Mouse (Mus musculus): Measurements from ENCODE around the gene Ddn. TPM values are rescaled to one million over a fixed set of nuclear protein-coding genes. Genes with fewer than 3 reads are reported as not detected.

The Ddn gene
- polyA plus RNA-seq, 2 experiments: 0.44 TPM; not detected in 1

DNA sequence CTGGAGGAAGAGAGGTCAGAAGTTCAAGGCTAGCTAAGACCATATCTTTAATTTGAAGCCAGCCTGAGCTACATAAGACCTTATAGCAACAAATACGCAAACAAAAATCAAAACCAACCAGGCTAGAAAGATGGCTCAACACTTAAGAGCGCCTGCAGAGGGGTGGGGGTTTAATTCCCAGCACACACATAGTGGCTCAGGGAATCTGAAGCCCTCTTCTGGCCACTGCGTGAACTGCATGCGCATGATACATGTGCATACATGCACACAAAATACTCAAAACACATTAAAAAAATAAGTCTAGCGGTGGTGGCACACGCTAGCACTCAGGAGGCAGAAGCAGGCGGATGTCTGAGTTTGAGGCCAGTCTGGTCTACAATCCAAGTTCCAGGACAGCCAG is 23.5 kb downstream of the Ddn start:
- DNase-seq (ENCODE audit: low spot score) (no peak), ATAC-seq (ENCODE audit: low FRiP score, low read depth) (no peak)
- no peak overlapping the region for H3K4me3 ChIP-seq (replicated peaks; ENCODE audit: low read length)
- H3K36me3 ChIP-seq (ENCODE audit: control insufficient read depth, insufficient read depth, low read length): no peaks in the 10 kb centered on the region
- H3K4me2 ChIP-seq (replicated peaks; ENCODE audit: low read depth, low read length, severe bottlenecking): no peak overlapping the region
- no peak overlapping the region for H3K27ac ChIP-seq (replicated peaks; ENCODE audit: low read depth, low read length)
- H3K9me3 ChIP-seq (ENCODE audit: control insufficient read depth, low read length): peaks cover 6% of the 10 kb centered on the region; the same call in 1 of the 2 replicates
- 37% methylated on average over 7 of the region's 7 CpGs for whole genome bisulfite sequencing
- H3K27me3 ChIP-seq (ENCODE audit: control insufficient read depth, insufficient read depth, low read length): peaks cover 55% of the 10 kb centered on the region
- H3K4me1 ChIP-seq (ENCODE audit: control insufficient read depth, insufficient read depth, low read length): 0 out of 2 replicates have a peak, but pooled peaks cover 2% of the 10 kb centered on the region
- TF ChIP-seq POLR2A (IDR thresholded peaks at IDR 0.05; ENCODE audit: borderline replicate concordance, extremely low read depth, insufficient read depth, insufficient read length): no peak
- H3K9ac ChIP-seq (ENCODE audit: low read depth, low read length, severe bottlenecking): no peak overlapping the region

DNA sequence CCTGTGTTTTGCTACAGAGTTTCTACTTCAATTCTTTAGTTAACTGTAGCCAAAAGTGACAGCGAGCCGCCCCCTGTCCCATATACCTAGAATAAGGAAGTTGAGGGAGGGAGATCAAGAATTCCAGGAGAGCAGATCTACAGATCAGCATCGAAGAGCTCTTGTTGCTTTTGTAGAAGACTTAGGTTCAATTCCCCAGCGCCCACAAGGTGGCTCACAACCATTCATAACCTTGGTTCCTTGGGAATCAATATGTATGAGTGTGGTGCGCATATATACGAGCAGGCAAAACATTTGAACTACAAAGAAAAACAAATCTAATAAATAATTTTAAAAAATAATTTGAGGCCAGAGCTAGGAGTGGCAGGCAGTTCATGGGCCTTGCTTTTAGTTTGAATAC is 28.1 kb downstream of the Ddn start:
- no peak for ATAC-seq (ENCODE audit: low FRiP score, low read depth)
- no peak for DNase-seq (ENCODE audit: low spot score)
- Histone ChIP-seq H3K27ac (replicated peaks; ENCODE audit: low read depth, low read length) (no peak overlapping the region), H3K36me3 (ENCODE audit: control insufficient read depth, insufficient read depth, low read length) (no peaks in the 10 kb centered on the region), H3K27me3 (ENCODE audit: control insufficient read depth, insufficient read depth, low read length) (peaks cover 64% of the 10 kb centered on the region), H3K4me1 (ENCODE audit: control insufficient read depth, insufficient read depth, low read length) (peaks cover 4% of the 10 kb centered on the region), H3K9me3 (ENCODE audit: control insufficient read depth, low read length) (peaks cover 6% of the 10 kb centered on the region; the same call in 1 of the 2 replicates), H3K4me3 (replicated peaks; ENCODE audit: low read length) (no peak overlapping the region), H3K9ac (ENCODE audit: low read depth, low read length, severe bottlenecking) (no peak overlapping the region), H3K4me2 (replicated peaks; ENCODE audit: low read depth, low read length, severe bottlenecking) (no peak overlapping the region)
- 29% methylated on average over 6 of the region's 6 CpGs for WGBS
- TF ChIP-seq POLR2A (IDR thresholded peaks at IDR 0.05; ENCODE audit: borderline replicate concordance, extremely low read depth, insufficient read depth, insufficient read length): no peak

- no peak overlapping the region for H3K4me2 ChIP-seq (replicated peaks; ENCODE audit: low read depth, low read length, severe bottlenecking)
- H3K9me3 ChIP-seq (ENCODE audit: control insufficient read depth, low read length): peaks cover 1% of the 10 kb centered on the region; the same call in 1 of the 2 replicates
- no peak for DNase-seq (ENCODE audit: low spot score)
- H3K9ac ChIP-seq (ENCODE audit: low read depth, low read length, severe bottlenecking): no peak overlapping the region
- H3K27ac ChIP-seq (replicated peaks; ENCODE audit: low read depth, low read length): no peak overlapping the region
- 2% methylated on average over 13 of the region's 13 CpGs for WGBS
- no peak overlapping the region for H3K4me3 ChIP-seq (replicated peaks; ENCODE audit: low read length)
- peaks cover 70% of the 10 kb centered on the region for H3K27me3 ChIP-seq (ENCODE audit: control insufficient read depth, insufficient read depth, low read length)
- TF ChIP-seq POLR2A (IDR thresholded peaks at IDR 0.05; ENCODE audit: borderline replicate concordance, extremely low read depth, insufficient read depth, insufficient read length): no peak
- ATAC-seq (ENCODE audit: low FRiP score, low read depth): no peak
- peaks cover 10% of the 10 kb centered on the region for H3K4me1 ChIP-seq (ENCODE audit: control insufficient read depth, insufficient read depth, low read length)
- H3K36me3 ChIP-seq (ENCODE audit: control insufficient read depth, insufficient read depth, low read length): no peaks in the 10 kb centered on the region
Observed at GRCm38 (mm10) chr15:98780573-98780972, 28.7 kb downstream of the Ddn start.

DNA sequence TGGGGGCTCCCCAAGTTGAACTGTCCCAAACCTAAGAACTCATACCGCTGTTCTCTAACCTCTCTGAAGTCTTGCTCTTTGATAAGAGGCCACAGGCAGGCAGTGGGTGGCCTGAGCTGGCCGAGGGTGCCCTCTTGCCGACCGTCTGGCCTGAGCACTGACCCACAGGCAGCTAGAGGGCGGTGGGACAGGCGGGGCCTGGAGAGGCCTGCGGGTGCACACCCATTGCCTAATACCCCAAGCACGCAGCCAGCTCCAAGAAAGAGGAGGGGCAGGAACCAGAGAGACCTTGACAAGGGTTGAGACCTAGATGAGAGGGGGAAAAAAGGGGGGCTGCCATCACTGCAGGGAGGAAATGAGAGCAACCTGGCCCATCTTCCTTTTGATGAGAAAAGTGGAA is 29.2 kb downstream of the Ddn start:
- 3% methylated on average over 8 of the region's 8 CpGs for WGBS
- Histone ChIP-seq H3K4me1 (ENCODE audit: control insufficient read depth, insufficient read depth, low read length) (peaks cover 10% of the 10 kb centered on the region), H3K27me3 (ENCODE audit: control insufficient read depth, insufficient read depth, low read length) (peaks cover 75% of the 10 kb centered on the region), H3K4me3 (replicated peaks; ENCODE audit: low read length) (no peak overlapping the region), H3K9ac (ENCODE audit: low read depth, low read length, severe bottlenecking) (no peak overlapping the region), H3K36me3 (ENCODE audit: control insufficient read depth, insufficient read depth, low read length) (no peaks in the 10 kb centered on the region), H3K27ac (replicated peaks; ENCODE audit: low read depth, low read length) (no peak overlapping the region), H3K9me3 (ENCODE audit: control insufficient read depth, low read length) (no peaks in the 10 kb centered on the region), H3K4me2 (replicated peaks; ENCODE audit: low read depth, low read length, severe bottlenecking) (no peak overlapping the region)
- TF ChIP-seq POLR2A (IDR thresholded peaks at IDR 0.05; ENCODE audit: borderline replicate concordance, extremely low read depth, insufficient read depth, insufficient read length): no peak
- DNase-seq (ENCODE audit: low spot score) (no peak), ATAC-seq (ENCODE audit: low FRiP score, low read depth) (no peak)

DNA sequence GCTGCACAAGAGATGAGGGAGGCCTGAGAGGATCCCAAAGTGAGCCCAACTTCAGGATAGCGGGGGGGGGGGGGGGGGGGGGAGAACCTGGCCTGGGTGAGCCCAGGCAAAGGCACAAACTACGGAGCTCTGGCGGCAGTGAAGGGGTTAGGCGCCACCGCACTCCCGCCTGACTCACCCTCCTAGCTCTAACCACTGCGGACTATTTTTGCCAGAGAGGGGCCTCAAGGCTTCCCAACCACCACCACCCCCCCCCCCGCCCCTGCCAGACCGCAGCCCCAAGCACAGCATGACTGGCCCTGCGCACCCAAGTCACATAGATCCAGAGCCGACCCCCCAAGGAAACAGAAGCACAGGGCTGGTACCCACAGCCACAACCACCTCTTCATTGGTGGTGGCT is 30.5 kb downstream of the Ddn start:
- no peak overlapping the region for H3K27ac ChIP-seq (replicated peaks; ENCODE audit: low read depth, low read length)
- no peaks in the 10 kb centered on the region for H3K9me3 ChIP-seq (ENCODE audit: control insufficient read depth, low read length)
- no peak overlapping the region for H3K4me3 ChIP-seq (replicated peaks; ENCODE audit: low read length)
- H3K36me3 ChIP-seq (ENCODE audit: control insufficient read depth, insufficient read depth, low read length): no peaks in the 10 kb centered on the region
- no peak overlapping the region for H3K9ac ChIP-seq (ENCODE audit: low read depth, low read length, severe bottlenecking)
- no peak for TF ChIP-seq POLR2A (IDR thresholded peaks at IDR 0.05; ENCODE audit: borderline replicate concordance, extremely low read depth, insufficient read depth, insufficient read length)
- H3K4me2 ChIP-seq (replicated peaks; ENCODE audit: low read depth, low read length, severe bottlenecking): peak overlapping the region; percentile 40; the same call in 1 of the 2 replicates
- ATAC-seq (ENCODE audit: low FRiP score, low read depth) (no peak), DNase-seq (ENCODE audit: low spot score) (no peak)
- H3K27me3 ChIP-seq (ENCODE audit: control insufficient read depth, insufficient read depth, low read length): peaks cover 88% of the 10 kb centered on the region
- H3K4me1 ChIP-seq (ENCODE audit: control insufficient read depth, insufficient read depth, low read length): peaks cover 10% of the 10 kb centered on the region
- WGBS: under 1% methylated on average over 8 of the region's 11 CpGs
